Comparison of ENCODE assay signal across 8 mouse cellular contexts in the genomic region with DNA sequence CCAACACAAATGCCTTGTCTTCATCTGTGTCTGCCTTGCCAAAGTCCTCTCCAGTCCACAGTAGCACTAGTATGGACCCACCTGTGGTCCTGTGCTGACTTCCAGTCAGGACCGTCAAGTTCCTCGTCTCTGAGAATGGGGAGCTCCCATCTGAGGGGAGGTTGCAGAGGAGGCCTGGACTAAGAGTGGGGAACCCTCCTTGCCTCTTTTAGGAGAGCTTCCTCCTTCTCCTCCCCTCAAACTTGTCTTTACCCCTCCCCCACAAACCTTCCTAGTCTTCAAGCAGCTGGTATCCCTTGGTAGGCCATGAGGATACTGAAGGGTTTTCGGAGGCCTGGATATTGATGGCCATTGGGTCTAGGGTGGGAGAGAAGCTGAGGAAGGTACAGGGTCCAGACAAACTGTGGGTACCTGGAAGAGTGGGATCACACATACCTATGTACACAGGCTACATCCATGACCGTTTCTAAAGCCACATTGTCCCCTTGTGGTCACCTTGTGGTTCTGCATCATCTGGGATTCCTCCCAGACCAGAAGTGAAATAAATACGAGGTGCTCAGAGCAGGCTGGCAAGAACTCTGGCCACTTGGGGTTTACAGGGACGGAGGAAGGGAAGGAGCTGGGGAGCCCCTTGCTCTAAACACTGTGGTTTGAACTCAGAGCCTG. TPM values are rescaled to one million over a fixed set of nuclear protein-coding genes. Genes with fewer than 3 reads are reported as not detected.
DNase-seq lines count a peak whose midpoint lies in the region; ATAC-seq and TF ChIP-seq lines count a peak whose summit lies in the region.

No protein-coding gene starts in this region.

- peak; percentile 51 for TF ChIP-seq RAD21 in MEL (IDR thresholded peaks at IDR 0.05; ENCODE audit: low read depth, low read length)

- H3K9me3 ChIP-seq in MEL (replicated peaks; ENCODE audit: insufficient read depth, low read length): no peaks in the 10 kb centered on the region
- H3K9me3 ChIP-seq in forebrain, embryonic 12.5 days: no peaks in the 10 kb centered on the region

- no peak overlapping the region for H3K27ac ChIP-seq in MEL (ENCODE audit: control insufficient read depth, low read depth, low read length)
- H3K27ac ChIP-seq in forebrain, embryonic 12.5 days: no peak overlapping the region

- TF ChIP-seq POLR2A in MEL (IDR thresholded peaks at IDR 0.05; ENCODE audit: control insufficient read depth in 1 of 2, insufficient read depth in 1 of 2, low read depth in 1 of 2, low read length in 2 of 2, poor library complexity in 1 of 2): no peak
- no peak for TF ChIP-seq POLR2A in lung, adult 2 months (IDR thresholded peaks at IDR 0.05; ENCODE audit: borderline replicate concordance, extremely low read depth, low read depth, low read length)

- H3K27me3 ChIP-seq in MEL (ENCODE audit: control insufficient read depth in 1 of 2, insufficient read depth in 2 of 2, low read length in 2 of 2): no peaks in the 10 kb centered on the region; a peak in 1 of 4 replicates
- no peaks in the 10 kb centered on the region for H3K27me3 ChIP-seq in forebrain, embryonic 12.5 days

- no peak overlapping the region for H3K9ac ChIP-seq in MEL (ENCODE audit: control insufficient read depth, low read depth, low read length, poor library complexity, severe bottlenecking)
- H3K9ac ChIP-seq in forebrain, embryonic 12.5 days: no peak overlapping the region

- no peaks in the 10 kb centered on the region for H3K79me2 ChIP-seq in MEL (ENCODE audit: control insufficient read depth, insufficient read depth, low read length, poor library complexity)

- no peak for ATAC-seq in cerebellum, adult (ENCODE audit: insufficient number of reproducible peaks, low FRiP score, low TSS enrichment)
- peak; percentile 84 for ATAC-seq in forebrain, embryonic 12.5 days (ENCODE audit: low FRiP score)

- TF ChIP-seq EP300 in MEL (IDR thresholded peaks at IDR 0.05; ENCODE audit: low read depth in 1 of 2, low read length in 2 of 2): no peak

- no peaks in the 10 kb centered on the region for H3K4me1 ChIP-seq in MEL (ENCODE audit: control insufficient read depth in 1 of 2, insufficient read depth in 2 of 2, low read length in 2 of 2)
- peaks cover 15% of the 10 kb centered on the region for H3K4me1 ChIP-seq in forebrain, embryonic 12.5 days
- H3K4me1 ChIP-seq in lung, adult 2 months (ENCODE audit: control insufficient read depth, insufficient read depth, low read length): peaks cover 4% of the 10 kb centered on the region

- WGBS in forebrain, embryonic 12.5 days: 41% methylated on average over 6 of the region's 6 CpGs
- WGBS in lung, adult 2 months: 36% methylated on average over 6 of the region's 6 CpGs

- H3K36me3 ChIP-seq in MEL (ENCODE audit: control insufficient read depth in 1 of 2, insufficient read depth in 2 of 2, low read length in 2 of 2): no peaks in the 10 kb centered on the region
- no peaks in the 10 kb centered on the region for H3K36me3 ChIP-seq in forebrain, embryonic 12.5 days (replicated peaks)

- TF ChIP-seq CTCF in MEL (IDR thresholded peaks at IDR 0.05 in 2 of 3, conservative IDR thresholded peaks at IDR 0.05 in 1 of 3; ENCODE audit: control insufficient read depth in 1 of 3, insufficient read depth in 1 of 3, low read depth in 2 of 3, low read length in 3 of 3, poor library complexity in 1 of 3, severe bottlenecking in 1 of 3): peak; percentile 33 to 58 (median 52); a peak in 5 of 6 replicates
- peak; percentile 57 for TF ChIP-seq CTCF in lung, adult 2 months (IDR thresholded peaks at IDR 0.05; ENCODE audit: insufficient read depth, low read length)

- H3K4me2 ChIP-seq in forebrain, embryonic 12.5 days: no peak overlapping the region

- peak; percentile 55 to 66 for DNase-seq in cerebellum, postnatal 10 days
- DNase-seq in MEL (ENCODE audit: low read depth, low spot score): peak; percentile 33
- peak; percentile 74 for DNase-seq in hindlimb bud, embryonic 11.5 days (ENCODE audit: extremely low spot score, low read depth, low spot score)
- no peak for DNase-seq in lung, adult 2 months
- peak; percentile 55 for DNase-seq in retina, postnatal 7 days (ENCODE audit: low read depth, low spot score)
- no peak for DNase-seq in c-Kit-positive CD71-positive TER-119-positive erythroid progenitor cells, embryonic 14.5 days (ENCODE audit: low spot score)

- H3K4me3 ChIP-seq in MEL (ENCODE audit: control insufficient read depth in 1 of 2, insufficient read depth in 1 of 2, low read depth in 2 of 2, low read length in 2 of 2): no peak overlapping the region
- H3K4me3 ChIP-seq in forebrain, embryonic 12.5 days (replicated peaks): no peak overlapping the region
- H3K4me3 ChIP-seq in lung, adult 2 months (replicated peaks; ENCODE audit: extremely low read depth, low read depth, low read length): no peak overlapping the region

TF ChIP-seq in MEL, 35 proteins besides CTCF, POLR2A, EP300 and RAD21:
- TF ChIP-seq SMC3 (IDR thresholded peaks at IDR 0.05; ENCODE audit: low read depth, low read length): peak; percentile 43
- TF ChIP-seq MAFK (IDR thresholded peaks at IDR 0.05; ENCODE audit: borderline replicate concordance, low read depth, low read length): no peak

RNA-seq across cellular contexts. Expression of a gene that starts 18.3 kb away (rescaled TPM):
- 73.9 and 95.4 TPM in 2 replicates for total RNA-seq in MEL (2012; rRNA removed)
- 100 to 1,000 TPM in 1 of 2 experiments, not detected in 1; 125 TPM for polyA plus RNA-seq in MEL (2012; ENCODE audit: insufficient read depth in 1 of 2, insufficient read length in 2 of 2, low read depth in 1 of 2, low replicate concordance in 2 of 2, missing spikeins in 1 of 2)
- 47.9 and 54.9 TPM in 2 replicates for polyA plus RNA-seq in forebrain, embryonic 12.5 days (2016; fragmentation: Nextera tagmentation; extraction: Ambion mirVana)
- 1,942 and 2,032 TPM in 2 replicates for polyA plus RNA-seq in lung, adult 2 months (2012; rRNA removed)

RNA-seq across cellular contexts. Expression of a gene that starts 25.0 kb away (rescaled TPM):
- total RNA-seq in MEL (2012; rRNA removed): 0.15 TPM in 1 of 2 replicates, not detected in the other
- polyA plus RNA-seq in MEL (2012; ENCODE audit: insufficient read depth in 1 of 2, insufficient read length in 2 of 2, low read depth in 1 of 2, low replicate concordance in 2 of 2, missing spikeins in 1 of 2): not detected
- polyA plus RNA-seq in forebrain, embryonic 12.5 days (2016; fragmentation: Nextera tagmentation; extraction: Ambion mirVana): not detected in 2 replicates
- polyA plus RNA-seq in lung, adult 2 months (2012; rRNA removed): not detected in 2 replicates

RNA-seq across cellular contexts. Expression of a gene that starts 42.7 kb away (rescaled TPM):
- total RNA-seq in MEL (2012; rRNA removed): 21.0 and 22.3 TPM in 2 replicates
- 10 to 100 TPM in 1 of 2 experiments, not detected in 1; 42.4 TPM for polyA plus RNA-seq in MEL (2012; ENCODE audit: insufficient read depth in 1 of 2, insufficient read length in 2 of 2, low read depth in 1 of 2, low replicate concordance in 2 of 2, missing spikeins in 1 of 2)
- polyA plus RNA-seq in forebrain, embryonic 12.5 days (2016; fragmentation: Nextera tagmentation; extraction: Ambion mirVana): 5.4 and 6.7 TPM in 2 replicates
- polyA plus RNA-seq in lung, adult 2 months (2012; rRNA removed): 106 and 134 TPM in 2 replicates

RNA-seq across cellular contexts. Expression of a gene that starts 45.0 kb away (rescaled TPM):
- 0.39 TPM in 1 of 2 replicates, not detected in the other for total RNA-seq in MEL (2012; rRNA removed)
- under 1 TPM in 1 of 2 experiments, not detected in 1; 0.06 TPM for polyA plus RNA-seq in MEL (2012; ENCODE audit: insufficient read depth in 1 of 2, insufficient read length in 2 of 2, low read depth in 1 of 2, low replicate concordance in 2 of 2, missing spikeins in 1 of 2)
- polyA plus RNA-seq in forebrain, embryonic 12.5 days (2016; fragmentation: Nextera tagmentation; extraction: Ambion mirVana): 49.5 and 61.8 TPM in 2 replicates
- polyA plus RNA-seq in lung, adult 2 months (2012; rRNA removed): 108 and 124 TPM in 2 replicates

Comparison
In these comparisons a context has a peak if more than half of its experiments do, and no peak if none do; other contexts are left out.
1. DNase-seq: peak in cerebellum, postnatal 10 days (2 of 2), MEL (single experiment), hindlimb bud, embryonic 11.5 days (single experiment) and retina, postnatal 7 days (single experiment); none in lung, adult 2 months (single experiment) and c-Kit-positive CD71-positive TER-119-positive erythroid progenitor cells, embryonic 14.5 days (single experiment).
2. RNA of a gene that starts 18.3 kb away (polyA plus RNA-seq): 1,942 to 2,032 TPM in lung, adult 2 months; 125 TPM in MEL and 47.9 to 54.9 TPM in forebrain, embryonic 12.5 days; every median in the first group is over 10 times any median in the second.